Mouse (Mus musculus) spleen, adult 2 months (tissue): ENCODE data around the gene Gm10721. TPM values are rescaled to one million over a fixed set of nuclear protein-coding genes. Genes with fewer than 3 reads are reported as not detected.
A peak's percentile ranks its signal among the peaks of the same experiment; 100 is the strongest.
"Not testable (repeated sequence)": the region's sequence is repeated elsewhere in the genome, so short reads cannot be mapped to it uniquely, and the experiment has no call there.

Experiments used
- DNase-seq, 2 experiments: peaks; one replicate each; pipeline versions ENCODE4 v3.0.0 to v3.0.0-alpha.2; 2012 to 2021; ENCODE audit warnings: low spot score in 2 of 2, low read depth in 1 of 2
- H3K27ac ChIP-seq: fragments of 200-500 bp; 2 replicates; pipeline ENCODE4 v1.5.1; 2012; ENCODE audit warnings: low read length, inconsistent platforms; ENCODE audit not compliant: insufficient read depth
- H3K27me3 ChIP-seq: fragments of 200-500 bp; 2 replicates; pipeline ENCODE4 v1.6.1; 2012; ENCODE audit warnings: mild to moderate bottlenecking, moderate library complexity, low read length, inconsistent platforms; ENCODE audit not compliant: control insufficient read depth, insufficient read depth
- H3K36me3 ChIP-seq: fragments of 200-500 bp; 2 replicates; pipeline ENCODE4 v1.6.1; 2012; ENCODE audit warnings: mild to moderate bottlenecking, low read length, inconsistent platforms; ENCODE audit not compliant: control insufficient read depth, insufficient read depth
- H3K4me1 ChIP-seq: fragments of 200-500 bp; 2 replicates; pipeline ENCODE4 v1.6.1; 2011; ENCODE audit warnings: inconsistent platforms; ENCODE audit not compliant: control insufficient read depth, insufficient read depth, insufficient read length
- H3K4me3 ChIP-seq: fragments of 200-500 bp; 2 replicates; pipeline ENCODE4 v1.5.1; 2011; ENCODE audit warnings: mild to moderate bottlenecking, inconsistent platforms; ENCODE audit not compliant: insufficient read depth, insufficient read length; ENCODE audit errors: extremely low read depth
- WGBS: fragments of 180-500 bp; shearing (Covaris S2); methylation state at CpG from one replicate; pipeline ENCODE4 v1.1.7; 2018; 5-methylcytosine and 5-hydroxymethylcytosine counted together
- polyA plus RNA-seq: library from polyadenylated mRNA; depleted of rRNA; stranded (reverse); fragments of >200 nt; gene quantifications from 2 replicates; pipeline ENCODE4 v1.2.3, GENCODE M21; 2012; rRNA removed

Gene Gm10721
- not detected in 2 replicates for polyA plus RNA-seq

DNA sequence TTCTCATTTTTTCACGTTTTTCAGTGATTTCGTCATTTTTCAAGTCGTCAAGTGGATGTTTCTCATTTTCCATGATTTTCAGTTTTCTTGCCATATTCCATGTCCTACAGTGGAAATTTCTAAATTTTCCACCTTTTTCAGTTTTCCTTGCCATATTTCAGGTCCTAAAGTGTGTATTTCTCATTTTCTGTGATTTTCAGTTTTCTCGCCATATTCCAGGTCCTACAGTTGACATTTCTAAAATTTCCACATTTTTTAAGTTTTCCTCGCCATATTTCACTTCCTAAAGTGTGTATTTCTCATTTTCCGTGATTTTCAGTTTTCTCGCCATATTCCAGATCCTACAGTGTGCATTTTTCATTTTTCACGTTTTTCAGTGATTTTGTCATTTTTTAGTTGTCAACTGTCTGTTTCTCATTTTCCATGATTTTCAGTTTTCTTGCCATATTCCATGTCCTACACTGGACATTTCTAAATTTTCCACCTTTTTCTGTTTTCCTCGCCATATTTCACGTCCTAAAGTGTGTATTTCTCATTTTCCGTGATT lies at the start of gene Gm10721:
Gm10721 (plus strand) TSS at position 408 of the 547 bp plus-strand sequence.
- H3K4me1 ChIP-seq, DNase-seq, H3K27me3 ChIP-seq, H3K36me3 ChIP-seq, H3K27ac ChIP-seq, H3K4me3 ChIP-seq: not testable (repeated sequence)
- no CpG with 5 or more reads among the region's 11 CpGs for WGBS

DNA sequence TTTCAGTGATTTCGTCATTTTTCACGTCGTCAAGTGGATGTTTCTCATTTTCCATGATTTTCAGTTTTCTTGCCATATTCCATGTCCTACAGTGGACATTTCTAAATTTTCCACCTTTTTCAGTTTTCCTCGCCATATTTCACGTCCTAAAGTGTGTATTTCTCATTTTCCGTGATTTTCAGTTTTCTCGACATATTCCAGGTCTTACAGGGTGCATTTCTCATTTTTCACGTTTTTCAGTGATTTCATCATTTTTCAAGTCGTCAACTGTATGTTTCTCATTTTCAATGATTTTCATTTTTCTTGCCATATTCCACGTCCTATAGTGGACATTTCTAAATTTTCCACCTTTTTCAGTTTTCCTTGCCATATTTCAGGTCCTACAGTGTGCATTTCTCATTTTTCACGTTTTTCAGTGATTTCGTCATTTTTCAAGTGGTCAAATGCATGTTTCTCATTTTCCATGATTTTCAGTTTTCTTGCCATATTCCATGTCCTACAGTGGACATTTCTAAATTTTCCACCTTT lies 12.4 kb upstream of the Gm10721 start, which contains the start of gene Gm10722:
Gm10722 (plus strand) TSS at position 478 of the 528 bp plus-strand sequence.
- 72% methylated on average over 12 of the region's 12 CpGs for WGBS

DNA sequence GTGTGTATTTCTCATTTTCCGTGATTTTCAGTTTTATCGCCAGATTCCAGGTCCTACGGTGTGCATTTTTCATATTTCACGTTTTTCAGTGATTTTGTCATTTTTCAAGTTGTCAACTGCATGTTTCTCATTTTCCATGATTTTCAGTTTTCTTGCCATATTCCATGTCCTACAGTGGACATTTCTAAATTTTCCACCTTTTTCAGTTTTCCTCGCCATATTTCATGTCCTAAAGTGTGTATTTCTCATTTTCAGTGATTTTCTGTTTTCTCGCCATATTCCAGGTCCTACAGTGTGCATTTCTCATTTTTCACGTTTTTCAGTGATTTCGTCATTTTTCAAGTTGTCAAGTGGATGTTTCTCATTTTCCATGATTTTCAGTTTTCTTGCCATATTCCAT lies 11.9 kb upstream of the Gm10721 start:
- 65% methylated on average over 8 of the region's 8 CpGs for WGBS
- H3K27ac ChIP-seq, DNase-seq, H3K36me3 ChIP-seq, H3K4me1 ChIP-seq, H3K27me3 ChIP-seq, H3K4me3 ChIP-seq: not testable (repeated sequence)

More for the DNA sequence above, 12.4 kb upstream of the Gm10721 start, which contains the start of gene Gm10722:
- not testable (repeated sequence) for H3K36me3 ChIP-seq, H3K27me3 ChIP-seq, H3K4me3 ChIP-seq, H3K4me1 ChIP-seq, H3K27ac ChIP-seq
- DNase-seq, result peak in 1 of 2 experiments; percentile 43

DNA sequence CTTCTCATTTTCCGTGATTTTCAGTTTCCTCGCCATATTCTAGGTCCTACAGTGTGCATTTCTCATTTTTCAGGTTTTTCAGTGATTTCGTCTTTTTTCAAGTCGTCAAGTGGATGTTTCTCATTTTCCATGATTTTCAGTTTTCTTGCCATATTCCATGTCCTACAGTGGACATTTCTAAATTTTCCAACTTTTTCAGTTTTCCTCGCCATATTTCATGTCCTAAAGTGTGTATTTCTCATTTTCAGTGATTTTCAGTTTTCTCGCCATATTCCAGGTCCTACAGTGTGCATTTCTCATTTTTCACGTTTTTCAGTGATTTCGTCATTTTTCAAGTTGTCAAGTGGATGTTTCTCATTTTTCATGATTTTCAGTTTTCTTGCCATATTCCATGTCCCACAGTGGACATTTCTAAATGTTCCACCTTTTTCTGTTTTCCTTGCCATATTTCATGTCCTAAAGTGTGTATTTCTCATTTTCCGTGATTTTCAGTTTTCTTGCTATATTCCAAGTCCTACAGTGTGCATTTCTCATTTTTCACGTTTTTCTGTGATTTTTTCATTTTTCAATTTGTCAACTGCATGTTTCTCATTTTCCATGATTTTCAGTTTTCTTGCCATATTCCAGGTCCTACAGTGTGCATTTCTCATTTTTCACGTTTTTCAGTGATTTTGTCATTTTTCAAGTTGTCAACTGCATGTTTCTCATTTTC lies 10.8 kb upstream of the Gm10721 start:
- H3K4me3 ChIP-seq, H3K36me3 ChIP-seq, H3K27me3 ChIP-seq, H3K4me1 ChIP-seq, H3K27ac ChIP-seq: not testable (repeated sequence)
- 68% methylated on average over 9 of the region's 11 CpGs for WGBS
- peak; percentile 26 to 91 for DNase-seq

DNA sequence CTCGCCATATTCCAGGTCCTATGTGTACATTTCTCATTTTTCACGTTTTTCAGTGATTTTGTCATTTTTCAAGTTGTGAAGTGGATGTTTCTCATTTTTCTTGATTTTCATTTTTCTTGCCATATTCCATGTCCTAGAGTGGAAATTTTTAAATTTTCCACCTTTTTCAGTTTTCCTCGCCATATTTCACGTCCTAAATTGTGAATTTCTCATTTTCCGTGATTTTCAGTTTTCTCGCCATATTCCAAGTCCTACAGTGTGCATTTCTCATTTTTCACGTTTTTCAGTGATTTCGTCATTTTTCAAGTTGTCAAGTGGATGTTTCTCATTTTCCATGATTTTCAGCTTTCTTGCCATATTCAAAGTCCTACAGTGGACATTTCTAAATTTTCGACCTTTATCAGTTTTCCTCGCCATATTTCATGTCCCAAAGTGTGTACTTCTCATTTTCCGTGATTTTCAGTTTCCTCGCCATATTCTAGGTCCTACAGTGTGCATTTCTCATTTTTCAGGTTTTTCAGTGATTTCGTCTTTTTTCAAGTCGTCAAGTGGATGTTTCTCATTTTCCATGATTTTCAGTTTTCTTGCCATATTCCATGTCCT lies 10.0 kb upstream of the Gm10721 start, which contains the start of gene Gm11168:
Gm11168 (plus strand) TSS at position 553 of the 603 bp plus-strand sequence.
- 72% methylated on average over 6 of the region's 14 CpGs for WGBS
- not testable (repeated sequence) for H3K36me3 ChIP-seq, H3K4me3 ChIP-seq, H3K27ac ChIP-seq, DNase-seq, H3K4me1 ChIP-seq, H3K27me3 ChIP-seq

DNA sequence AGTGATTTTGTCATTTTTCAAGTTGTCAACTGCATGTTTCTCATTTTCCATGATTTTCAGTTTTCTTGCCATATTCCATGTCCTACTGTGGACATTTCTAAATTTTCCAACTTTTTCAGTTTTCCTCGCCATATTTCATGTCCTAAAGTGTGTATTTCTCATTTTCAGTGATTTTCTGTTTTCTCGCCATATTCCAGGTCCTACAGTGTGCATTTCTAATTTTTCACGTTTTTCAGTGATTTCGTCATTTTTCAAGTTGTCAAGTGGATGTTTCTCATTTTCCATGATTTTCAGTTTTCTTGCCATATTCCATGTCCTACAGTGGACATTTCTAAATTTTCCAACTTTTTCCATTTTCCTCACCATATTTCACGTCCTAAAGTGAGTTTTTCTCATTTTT lies 6.8 kb upstream of the Gm10721 start:
- 83% methylated on average over 1 of the region's 5 CpGs for WGBS
- not testable (repeated sequence) for H3K4me1 ChIP-seq, H3K4me3 ChIP-seq, H3K27me3 ChIP-seq, H3K27ac ChIP-seq, H3K36me3 ChIP-seq, DNase-seq

DNA sequence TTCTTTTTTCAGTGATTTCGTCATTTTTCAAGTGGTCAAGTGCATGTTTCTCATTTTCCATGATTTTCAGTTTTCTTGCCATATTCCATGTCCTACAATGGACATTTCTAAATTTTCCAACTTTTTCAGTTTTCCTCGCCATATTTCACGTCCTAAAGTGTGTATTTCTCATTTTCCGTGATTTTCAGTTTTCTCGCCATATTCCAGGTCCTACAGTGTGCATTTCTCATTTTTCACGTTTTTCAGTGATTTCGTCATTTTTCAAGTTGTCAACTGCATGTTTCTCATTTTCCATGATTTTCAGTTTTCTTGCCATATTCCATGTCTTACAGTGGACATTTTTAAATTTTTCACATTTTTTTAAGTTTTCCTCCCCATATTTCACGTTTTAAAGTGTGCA lies 6.3 kb upstream of the Gm10721 start:
- H3K4me3 ChIP-seq, result not testable (repeated sequence)
- 71% methylated on average over 8 of the region's 8 CpGs for whole genome bisulfite sequencing

DNA sequence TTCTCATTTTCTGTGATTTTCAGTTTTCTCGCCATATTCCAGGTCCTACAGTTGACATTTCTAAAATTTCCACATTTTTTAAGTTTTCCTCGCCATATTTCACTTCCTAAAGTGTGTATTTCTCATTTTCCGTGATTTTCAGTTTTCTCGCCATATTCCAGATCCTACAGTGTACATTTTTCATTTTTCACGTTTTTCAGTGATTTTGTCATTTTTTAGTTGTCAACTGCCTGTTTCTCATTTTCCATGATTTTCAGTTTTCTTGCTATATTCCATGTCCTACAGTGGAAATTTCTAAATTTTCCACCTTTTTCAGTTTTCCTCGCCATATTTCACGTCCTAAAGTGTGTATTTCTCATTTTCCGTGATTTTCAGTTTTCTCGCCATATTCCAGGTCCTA lies 5.7 kb upstream of the Gm10721 start:
- not testable (repeated sequence) for H3K4me1 ChIP-seq, H3K4me3 ChIP-seq, H3K36me3 ChIP-seq, H3K27ac ChIP-seq, H3K27me3 ChIP-seq
- peak in 1 of 2 experiments; percentile 14 for DNase-seq
- WGBS, result 80% methylated on average over 8 of the region's 9 CpGs

More for the DNA sequence above, 6.3 kb upstream of the Gm10721 start:
- not testable (repeated sequence) for H3K36me3 ChIP-seq, H3K4me1 ChIP-seq, H3K27me3 ChIP-seq, H3K27ac ChIP-seq
- peak in 1 of 2 experiments; percentile 65 for DNase-seq

DNA sequence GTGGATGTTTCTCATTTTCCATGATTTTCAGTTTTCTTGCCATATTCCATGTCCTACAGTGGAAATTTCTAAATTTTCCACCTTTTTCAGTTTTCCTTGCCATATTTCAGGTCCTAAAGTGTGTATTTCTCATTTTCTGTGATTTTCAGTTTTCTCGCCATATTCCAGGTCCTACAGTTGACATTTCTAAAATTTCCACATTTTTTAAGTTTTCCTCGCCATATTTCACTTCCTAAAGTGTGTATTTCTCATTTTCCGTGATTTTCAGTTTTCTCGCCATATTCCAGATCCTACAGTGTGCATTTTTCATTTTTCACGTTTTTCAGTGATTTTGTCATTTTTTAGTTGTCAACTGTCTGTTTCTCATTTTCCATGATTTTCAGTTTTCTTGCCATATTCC lies 3.6 kb upstream of the Gm10721 start:
- H3K27ac ChIP-seq, DNase-seq, H3K27me3 ChIP-seq, H3K4me3 ChIP-seq, H3K4me1 ChIP-seq, H3K36me3 ChIP-seq: not testable (repeated sequence)
- WGBS, result no CpG with 5 or more reads among the region's 5 CpGs

DNA sequence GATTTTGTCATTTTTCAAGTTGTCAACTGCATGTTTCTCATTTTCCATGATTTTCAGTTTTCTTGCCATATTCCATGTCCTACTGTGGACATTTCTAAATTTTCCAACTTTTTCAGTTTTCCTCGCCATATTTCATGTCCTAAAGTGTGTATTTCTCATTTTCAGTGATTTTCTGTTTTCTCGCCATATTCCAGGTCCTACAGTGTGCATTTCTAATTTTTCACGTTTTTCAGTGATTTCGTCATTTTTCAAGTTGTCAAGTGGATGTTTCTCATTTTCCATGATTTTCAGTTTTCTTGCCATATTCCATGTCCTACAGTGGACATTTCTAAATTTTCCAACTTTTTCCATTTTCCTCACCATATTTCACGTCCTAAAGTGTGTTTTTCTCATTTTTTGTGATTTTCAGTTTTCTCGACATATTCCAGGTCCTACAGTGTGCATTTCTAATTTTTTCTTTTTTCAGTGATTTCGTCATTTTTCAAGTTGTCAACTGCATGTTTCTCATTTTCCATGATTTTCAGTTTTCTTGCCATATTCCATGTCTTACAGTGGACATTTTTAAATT lies 802 bp upstream of the Gm10721 start:
- not testable (repeated sequence) for H3K27ac ChIP-seq, H3K27me3 ChIP-seq, H3K36me3 ChIP-seq, H3K4me3 ChIP-seq, H3K4me1 ChIP-seq, DNase-seq
- WGBS, result 78% methylated on average over 3 of the region's 7 CpGs
